Mouse (Mus musculus) bone marrow macrophage, adult 2 months (primary cell): Measurements from ENCODE around the gene Krtap1-3.

Experiments
- CTCF ChIP-seq: IDR thresholded peaks from 2 replicates; pipeline ENCODE4 v1.5.1; 2012; ENCODE audit warnings: low read depth, mild to moderate bottlenecking, low read length, moderate library complexity
- POLR2A ChIP-seq: IDR thresholded peaks from 2 replicates; pipeline ENCODE4 v1.6.1; 2012; ENCODE audit warnings: mild to moderate bottlenecking, low read depth, low read length, borderline replicate concordance

- TF ChIP-seq CTCF (no peak), POLR2A (no peak)
Observed at GRCm38 (mm10) chr11:99609126-99609525, 18.0 kb upstream of the Krtap1-3 start.
